Mouse (Mus musculus) ovary, postnatal 10 days (tissue): ENCODE results near the gene Klhl35.
A peak's percentile ranks its signal among the peaks of the same experiment; 100 is the strongest.

Experiments
- DNase-seq: peaks from one replicate; pipeline ENCODE4 v3.0.0; 2022; ENCODE audit warnings: low spot score

Gene Klhl35

DNA sequence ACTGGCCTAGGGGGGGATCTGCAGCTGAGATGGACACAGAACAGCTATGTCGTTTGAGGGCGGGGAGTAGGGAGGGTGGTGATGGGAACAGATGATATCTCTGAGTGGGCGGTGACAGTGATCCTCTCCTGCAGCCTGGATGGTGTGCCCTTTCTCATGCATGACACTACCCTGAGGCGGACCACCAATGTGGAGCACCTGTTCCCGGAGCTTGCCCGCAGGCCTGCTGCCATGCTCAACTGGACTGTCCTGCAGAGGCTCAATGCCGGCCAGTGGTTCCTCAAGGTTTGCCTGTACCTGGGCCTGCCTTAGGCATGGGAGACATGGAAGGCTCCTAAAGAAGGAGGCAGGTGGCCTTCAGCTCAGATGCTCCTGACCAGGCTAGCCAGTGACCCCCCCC is 12.9 kb upstream of the Klhl35 start:
- DNase-seq, result no peak

DNA sequence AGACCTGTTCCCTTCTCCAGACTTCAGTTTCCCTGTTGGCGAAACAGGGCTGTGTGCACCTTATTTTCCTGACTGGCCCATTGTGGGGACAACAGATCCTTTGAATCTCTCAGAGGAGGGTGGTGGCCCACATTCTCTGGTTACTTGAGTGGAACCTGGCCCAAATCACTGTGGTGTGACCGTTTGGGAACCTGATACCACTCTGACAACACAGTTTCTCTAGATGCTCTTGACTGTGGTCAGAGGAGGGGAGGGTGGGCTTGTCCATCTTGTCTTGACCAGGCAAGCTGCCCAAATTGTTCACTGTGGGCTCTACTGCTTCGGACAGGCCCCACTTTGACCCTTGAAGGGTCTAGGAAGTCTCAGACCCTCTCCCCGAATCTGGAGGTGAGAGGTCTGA is 11.8 kb upstream of the Klhl35 start:
- no peak for DNase-seq

DNA sequence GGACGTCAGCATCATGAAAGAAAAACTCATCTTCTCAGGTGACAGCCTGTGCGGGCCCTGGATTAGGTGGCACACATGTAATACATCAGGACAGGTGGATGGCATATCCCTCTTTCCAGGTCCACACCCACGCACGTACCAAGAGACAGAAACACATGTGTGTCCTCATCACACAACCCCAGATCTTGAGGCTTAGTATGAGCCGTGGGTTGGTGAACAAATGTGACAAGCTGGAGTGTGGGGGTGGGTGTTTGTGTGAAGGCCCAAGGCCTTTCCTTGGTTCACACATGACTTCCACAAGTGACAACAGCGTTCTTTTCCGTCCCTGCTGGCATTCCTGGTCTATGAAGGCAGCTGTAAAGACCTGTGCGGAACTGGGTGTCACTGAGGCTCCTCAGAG is 7.0 kb upstream of the Klhl35 start:
- no peak for DNase-seq

DNA sequence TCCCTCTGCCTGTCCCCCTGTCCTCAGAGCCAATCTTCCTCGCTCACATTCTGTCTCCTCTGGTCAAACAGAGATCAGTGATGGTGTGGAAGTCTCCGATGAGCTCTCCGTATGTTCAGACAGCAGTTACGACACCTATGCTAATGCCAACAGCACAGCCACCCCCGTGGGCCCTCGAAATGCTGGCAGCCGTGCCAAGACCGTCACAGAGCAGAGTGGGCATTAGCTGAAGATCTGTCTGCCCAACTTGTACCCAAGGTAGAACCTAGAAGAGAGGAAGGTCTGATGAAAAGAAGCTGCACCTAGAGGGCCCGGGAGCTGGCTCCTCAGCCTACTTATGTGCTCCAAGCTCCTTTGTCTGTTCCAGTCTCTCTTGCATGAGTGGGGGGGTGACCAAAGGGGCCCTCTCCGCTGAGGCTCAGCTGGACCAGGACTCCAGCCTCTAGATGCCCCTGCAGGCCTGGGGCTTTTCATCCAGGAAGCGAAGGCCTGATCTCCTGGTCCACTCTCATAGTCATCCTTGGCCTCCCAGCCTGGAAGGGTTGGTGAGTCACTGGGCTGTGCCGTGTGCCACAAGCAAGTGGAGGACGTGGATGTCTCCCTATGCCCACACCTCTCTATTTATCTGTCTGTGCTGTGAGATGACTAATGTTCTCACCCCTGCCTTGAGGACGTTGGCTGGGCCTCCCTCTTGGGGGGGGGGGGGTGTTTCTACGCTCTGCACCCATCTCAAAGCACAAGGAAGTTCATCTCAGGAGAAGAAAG is 5.7 kb upstream of the Klhl35 start:
- DNase-seq, result no peak

DNA sequence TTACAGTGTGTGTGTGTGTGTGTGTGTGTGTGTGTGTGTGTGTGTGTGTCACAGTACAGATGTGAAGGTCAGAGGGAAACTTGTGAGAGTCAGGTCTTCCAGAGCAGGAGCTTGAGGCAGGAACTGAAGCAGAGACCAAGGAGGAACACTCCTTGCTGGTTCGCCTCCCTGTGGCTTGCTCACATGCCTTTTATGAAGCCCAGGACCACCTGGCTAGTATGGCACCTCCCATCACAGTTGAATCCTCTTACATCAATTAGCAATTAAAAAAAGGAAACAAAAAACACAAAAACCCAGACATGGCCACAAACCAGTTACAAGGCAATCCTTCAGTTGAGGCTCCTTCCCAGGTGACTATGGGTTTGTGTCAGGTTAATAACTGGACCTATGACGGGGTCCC is 2.7 kb upstream of the Klhl35 start:
- DNase-seq, result no peak

DNA sequence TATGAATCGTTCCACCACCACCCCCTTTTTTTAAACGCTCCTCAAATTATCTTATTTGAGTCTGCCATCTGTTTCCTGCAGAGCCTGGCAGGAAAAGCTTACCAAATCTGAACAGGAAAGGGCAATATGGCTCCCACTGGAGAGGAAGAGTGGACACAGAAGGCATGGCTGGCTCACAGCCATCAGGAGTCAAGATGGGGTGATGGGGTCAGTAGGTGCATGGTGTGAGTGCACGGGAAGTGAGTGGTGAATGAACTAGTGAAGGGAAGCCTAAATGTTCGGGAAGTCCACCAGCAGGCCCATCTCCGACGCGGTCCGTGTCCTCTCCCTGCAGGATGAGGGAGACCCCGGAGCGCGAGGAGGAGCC is 2.1 kb downstream of the Klhl35 start:
- no peak for DNase-seq

DNA sequence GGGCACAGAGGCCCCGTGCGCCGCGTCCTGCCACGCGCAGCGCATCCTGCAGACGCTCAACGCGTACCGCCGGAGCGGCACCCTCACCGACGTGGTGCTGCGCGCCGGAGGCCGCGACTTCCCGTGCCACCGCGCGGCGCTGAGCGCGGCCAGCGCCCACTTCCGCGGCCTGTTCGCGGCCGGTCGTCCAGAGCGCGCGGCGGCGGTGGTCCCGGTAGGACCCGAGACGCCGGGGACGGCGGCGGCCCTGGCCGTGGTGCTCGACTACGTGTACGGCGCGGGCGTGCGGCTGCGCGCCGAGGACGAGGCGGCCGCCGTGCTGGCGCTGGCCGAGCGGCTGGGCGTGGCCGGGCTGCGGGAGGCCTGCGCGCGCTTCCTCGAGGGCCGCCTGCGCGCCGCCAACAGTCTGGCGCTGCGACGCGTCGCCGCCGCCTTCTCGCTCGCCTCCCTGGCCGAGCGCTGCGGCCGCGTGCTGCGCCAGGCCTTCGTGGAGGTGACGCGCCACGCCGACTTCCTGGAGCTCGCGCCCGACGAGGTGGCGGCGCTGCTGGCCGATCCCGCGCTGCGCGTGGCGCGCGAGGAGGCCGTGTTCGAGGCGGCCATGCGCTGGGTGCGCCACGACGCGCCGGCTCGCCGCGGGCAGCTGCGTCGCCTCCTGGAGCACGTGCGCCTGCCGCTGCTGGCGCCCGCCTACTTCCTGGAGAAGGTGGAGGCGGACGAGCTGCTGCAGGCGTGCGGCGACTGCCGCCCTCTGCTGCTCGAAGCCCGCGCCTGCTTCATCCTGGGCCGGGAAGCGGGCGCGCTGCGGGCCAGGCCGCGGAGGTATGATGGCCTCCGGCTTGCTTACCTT is 2.7 kb downstream of the Klhl35 start:
- DNase-seq, result peak; percentile 45

DNA sequence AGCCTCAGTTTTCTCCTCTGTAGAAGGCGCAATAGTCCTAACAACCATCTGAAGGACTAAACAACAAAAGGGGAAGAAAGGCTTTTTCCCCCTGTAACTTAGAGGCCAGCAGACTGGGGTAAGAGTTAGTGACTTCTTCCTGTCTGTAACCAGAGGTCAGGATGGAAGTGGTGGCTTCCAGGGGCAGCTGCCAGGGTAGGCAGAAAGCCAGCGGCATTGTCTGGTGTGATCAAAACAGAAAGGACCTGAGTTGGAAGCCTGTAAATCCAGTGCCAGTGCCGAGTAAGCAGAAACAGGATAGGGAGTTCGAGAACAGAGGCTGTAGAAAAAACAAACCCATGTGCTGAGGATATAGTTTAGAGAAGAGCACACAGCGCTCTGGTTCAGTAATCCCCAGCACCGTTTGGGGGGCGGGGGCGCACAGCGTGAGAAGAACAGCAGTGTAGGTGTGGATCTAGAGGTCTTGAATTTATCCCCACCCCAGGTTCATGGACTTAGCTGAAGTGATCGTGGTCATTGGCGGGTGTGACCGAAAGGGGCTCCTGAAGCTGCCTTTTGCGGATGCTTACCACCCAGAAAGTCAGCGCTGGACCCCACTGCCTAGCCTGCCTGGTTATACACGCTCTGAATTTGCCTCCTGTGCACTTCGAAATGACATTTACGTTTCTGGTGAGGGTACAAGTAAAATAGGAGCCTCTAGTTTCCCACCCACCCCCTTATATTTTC is 4.0 kb downstream of the Klhl35 start:
- DNase-seq, result no peak

DNA sequence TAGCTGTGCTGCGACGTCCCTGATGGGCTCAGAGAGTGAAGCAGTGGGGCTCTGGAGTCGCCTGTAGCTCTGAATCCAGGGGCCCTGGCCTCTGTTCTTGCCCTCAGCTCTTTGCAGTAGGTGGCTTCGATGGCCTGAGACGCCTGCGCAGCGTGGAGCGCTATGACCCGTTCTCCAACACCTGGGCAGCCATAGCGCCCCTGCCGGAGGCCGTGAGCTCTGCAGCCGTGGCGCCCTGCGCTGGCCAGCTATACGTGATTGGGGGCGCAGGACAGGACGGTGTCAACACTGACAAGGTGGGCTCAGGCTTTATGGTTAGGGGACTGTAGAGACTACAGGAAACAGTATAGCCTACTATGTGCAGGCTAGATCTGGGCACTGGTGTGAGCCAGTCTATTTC is 5.8 kb downstream of the Klhl35 start:
- no peak for DNase-seq

DNA sequence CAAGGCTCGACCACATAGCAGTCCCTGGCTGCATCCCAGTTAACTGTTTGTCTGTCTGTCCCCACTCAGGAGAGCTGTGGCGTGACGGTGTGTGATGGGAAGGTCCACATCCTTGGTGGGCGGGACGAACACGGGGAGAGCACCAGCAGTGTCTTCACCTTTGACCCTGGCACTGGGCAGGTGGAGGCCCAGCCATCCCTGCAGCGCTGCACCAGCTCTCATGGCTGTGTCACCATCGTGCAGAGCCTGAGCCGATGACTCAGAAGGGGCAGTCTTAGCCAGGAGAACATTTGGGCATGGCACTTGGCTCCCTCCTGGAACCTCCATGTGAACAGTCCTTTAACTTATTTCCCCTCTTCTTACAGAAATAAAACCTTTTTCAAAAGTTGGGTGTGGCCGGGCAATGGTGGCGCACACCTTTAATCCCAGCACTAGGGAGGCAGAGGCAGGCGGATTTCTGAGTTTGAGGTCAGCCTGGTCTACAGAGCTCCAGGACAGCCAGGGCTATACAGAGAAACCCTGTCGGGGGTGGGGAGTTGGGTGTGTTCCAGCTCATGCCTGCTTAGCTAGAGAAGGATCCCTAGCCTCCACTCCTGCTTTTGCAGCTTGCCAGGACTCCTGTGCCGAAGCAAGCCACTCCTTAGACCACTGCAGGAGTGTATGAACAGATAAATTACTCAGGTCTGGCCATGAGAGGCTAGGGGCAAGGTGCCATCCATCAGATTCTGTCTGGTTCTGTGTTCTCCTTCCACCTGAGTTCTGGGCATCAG is 8.0 kb downstream of the Klhl35 start:
- no peak for DNase-seq

DNA sequence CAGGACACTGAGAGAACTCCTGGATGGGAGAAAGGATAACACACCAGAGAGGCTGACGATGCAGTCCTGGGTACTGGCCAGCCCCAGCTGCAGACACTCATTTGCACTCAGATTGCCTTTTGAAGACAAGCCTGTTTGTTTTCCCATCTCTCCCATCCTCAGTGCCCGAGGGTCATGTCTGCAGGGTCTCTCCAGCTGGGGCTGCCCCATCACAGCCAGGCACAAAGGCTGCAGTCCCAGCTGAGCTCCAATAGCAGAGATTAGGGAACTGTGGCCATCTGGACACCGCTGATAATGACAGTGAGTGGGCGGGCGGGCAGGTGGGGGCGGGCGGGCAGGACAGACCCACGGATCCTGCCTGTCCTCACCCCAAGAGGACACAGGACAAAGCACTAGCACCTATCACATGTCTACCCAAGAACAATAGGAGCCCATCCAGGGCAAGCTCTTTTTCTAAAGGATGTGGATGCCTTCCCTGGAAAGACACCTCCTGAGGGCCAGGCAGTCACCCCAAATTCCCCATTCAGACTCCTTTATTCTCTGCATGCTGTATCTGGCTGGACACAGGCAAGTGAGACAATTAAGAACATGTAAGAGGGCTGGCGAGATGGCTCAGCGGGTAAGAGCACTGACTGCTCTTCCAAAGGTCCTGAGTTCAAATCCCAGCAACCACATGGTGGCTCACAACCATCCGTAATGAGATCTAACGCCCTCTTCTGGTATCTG is 9.2 kb downstream of the Klhl35 start:
- no peak for DNase-seq

DNA sequence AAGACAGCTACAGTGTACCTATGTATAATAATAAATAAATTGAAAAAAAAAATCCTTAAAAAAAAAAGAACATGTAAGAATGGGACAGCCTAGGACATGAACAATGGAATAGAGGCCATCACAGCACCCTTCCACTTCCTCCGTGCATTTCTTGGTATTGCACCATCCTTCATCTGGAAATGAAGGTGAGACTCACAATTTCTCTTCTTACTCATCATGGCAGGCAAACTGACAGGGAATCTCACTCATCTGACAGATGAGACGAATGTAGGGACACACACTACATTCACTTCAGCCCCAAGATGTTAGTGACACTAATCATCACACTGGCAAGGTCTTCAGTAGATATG is 9.7 kb downstream of the Klhl35 start:
- no peak for DNase-seq

DNA sequence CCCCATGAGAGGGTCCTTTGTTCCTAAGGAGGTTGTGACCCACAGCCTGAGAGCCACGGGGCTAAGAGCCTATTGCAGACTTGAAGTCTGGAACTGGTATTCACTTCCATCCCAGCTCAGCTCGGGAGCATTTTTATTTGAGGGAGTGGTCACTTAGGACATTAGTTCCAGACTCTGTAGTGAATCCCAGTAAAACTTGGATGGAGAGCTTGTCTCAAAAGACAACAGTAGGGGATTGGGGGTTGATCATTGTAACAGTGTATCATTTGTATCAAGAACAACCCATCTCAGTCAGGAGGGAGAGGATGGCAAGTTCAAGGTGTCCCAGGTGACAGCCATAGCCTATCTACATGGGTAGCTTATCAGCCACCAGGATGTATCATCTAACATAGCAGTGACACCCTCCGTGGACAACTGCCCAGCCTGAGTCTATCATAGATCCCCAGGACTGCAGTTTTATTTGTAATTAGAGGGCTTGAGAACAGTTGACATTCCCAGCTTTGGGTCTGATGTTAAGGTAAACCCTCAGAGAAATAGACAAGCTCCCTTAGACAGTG is 10.8 kb downstream of the Klhl35 start:
- no peak for DNase-seq

DNA sequence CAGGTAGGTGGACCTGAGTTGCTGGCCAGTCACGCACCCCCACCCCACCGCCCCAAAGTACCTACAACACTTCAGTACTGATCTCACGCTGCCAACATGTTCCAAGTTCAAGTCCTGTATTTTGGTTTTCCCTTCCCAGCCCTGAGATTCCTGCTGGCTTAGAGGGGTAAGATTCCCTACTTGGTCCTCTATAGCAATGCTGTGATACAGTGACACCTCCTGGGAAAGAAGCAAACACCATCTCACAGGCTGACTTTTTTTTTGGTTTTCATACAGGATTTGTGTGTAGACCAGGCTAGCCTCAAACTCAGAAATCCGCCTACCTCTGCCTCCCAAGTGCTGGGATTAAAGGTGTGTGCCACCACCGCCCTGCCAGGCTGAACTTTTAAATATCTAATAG is 11.4 kb downstream of the Klhl35 start:
- DNase-seq, result no peak

DNA sequence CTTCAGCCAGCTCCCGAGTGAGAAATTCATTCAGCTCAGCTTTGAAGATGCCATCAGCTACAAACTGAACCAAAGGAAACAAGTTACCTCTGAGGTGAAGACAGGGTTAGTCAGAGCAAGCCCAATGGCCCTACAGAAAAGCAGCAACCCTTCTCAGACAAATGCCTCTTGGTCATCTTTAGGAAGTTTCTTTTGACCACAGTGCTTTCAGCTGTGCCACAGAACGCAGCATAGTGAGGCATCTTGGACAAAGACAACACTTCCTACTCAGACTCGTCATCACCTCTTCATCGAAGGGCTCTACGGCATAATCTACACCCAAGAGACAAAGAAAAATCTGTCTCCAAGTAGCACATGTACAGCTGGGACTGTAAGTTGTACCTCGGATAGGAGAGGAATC is 16.8 kb downstream of the Klhl35 start:
- DNase-seq, result no peak

DNA sequence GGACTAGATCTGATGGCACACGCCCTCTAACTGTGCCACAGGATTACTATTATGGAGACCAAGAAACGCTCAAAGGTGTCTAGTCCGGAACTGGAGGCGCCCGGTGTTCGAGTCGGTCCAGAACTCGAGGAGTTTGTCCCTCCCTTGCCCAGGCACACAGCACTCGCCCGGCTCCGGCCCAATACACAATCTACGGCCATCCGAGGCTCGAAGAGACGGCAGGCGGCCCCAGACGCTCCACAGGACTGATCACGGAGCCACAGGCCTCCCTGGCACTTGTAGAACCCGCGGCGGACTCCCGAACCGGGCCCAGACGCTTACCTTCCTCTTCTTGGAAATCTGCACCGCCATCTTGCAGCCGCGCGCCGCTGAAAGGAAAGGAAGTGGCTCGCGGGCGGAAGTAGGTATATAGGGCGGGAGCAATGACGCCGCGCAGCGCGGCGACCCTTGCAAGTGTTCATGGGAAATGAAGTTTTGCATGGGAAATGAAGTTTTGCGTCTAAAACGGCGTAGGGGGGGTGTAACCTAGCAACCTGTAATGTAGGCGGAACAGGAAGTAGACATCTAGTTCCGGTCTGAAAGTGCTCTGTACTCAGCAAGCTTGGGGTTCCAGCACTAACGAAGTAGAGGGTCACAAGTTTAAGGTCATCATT is 17.6 kb downstream of the Klhl35 start, which contains the start of gene Rps3:
Gene Rps3 (minus strand): TSS at position 468 of the 653 bp plus-strand sequence.
- peak; percentile 86 for DNase-seq

DNA sequence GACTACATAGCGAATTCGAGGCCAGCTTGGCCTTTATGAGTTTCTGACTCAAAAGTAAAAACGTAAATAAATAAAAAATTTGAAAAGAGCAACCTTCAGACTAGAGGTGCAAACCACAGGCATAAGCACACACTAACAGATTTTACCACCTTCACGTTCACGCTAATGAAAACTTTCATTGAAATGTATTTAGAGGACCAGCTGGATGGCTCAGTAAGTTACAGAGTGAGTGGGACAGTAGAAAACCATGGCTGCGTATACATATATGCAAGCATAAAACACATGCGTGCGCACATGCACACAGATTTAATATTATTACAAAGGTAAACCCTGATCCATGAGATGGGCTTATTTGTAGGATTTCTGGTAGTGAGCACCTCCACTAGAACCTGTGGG is 18.1 kb downstream of the Klhl35 start:
- DNase-seq, result no peak

DNA sequence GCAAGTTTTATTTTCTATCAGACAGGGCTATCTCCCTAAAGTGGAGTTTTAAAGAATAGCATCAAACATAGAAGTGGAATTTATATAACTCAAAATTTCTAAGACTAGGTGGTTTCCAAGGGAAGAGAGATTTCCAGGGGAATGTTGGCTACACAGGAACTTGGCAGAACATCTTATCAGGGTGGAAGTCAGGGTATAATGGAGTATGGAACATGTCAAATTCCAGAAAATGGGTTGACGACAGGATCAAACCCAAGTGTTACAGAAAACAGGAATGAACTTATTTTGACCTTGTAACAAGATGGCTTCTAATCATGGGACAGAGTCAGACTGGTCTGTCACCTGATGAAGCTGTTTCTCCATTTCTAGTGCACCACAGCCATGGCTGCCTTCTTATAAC is 18.9 kb downstream of the Klhl35 start:
- DNase-seq, result no peak

DNA sequence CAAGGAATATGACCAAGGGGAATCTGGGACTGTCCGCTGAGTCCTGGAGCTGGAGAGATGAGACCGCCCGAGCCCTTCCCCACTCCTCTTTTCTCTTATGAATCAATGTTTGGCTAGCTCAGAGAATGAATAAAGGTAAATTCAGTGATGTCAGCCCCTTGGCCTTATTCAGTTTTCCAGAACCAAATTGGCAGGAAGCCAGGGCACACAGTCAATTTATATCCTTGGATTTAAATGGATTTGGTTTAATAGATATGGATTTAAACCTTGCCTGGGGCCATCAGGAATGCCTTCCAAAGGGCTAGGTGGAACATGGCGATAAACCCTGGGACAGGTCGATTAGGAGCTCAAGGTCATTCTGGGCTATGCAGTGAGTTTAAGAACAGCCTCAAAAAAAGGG is 23.9 kb downstream of the Klhl35 start:
- no peak for DNase-seq

DNA sequence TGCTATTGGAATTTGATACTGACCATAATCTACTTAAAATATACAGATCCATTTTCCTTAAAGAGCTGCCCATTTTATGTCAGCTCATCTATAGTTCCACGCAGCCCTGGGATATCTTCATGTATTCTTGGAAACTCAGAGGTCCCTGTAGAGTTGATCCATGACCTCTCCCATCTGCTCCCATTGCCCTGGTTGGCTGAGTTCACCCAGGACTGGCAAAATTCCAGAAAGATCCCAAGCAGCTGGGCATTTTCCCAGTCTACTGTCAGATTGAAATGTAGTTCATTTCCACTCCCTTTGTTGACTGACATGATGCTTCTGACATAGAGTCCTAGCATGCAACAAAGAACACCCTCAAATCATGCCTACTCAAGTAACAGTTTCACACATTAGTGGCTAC is 33.3 kb downstream of the Klhl35 start:
- no peak for DNase-seq

DNA sequence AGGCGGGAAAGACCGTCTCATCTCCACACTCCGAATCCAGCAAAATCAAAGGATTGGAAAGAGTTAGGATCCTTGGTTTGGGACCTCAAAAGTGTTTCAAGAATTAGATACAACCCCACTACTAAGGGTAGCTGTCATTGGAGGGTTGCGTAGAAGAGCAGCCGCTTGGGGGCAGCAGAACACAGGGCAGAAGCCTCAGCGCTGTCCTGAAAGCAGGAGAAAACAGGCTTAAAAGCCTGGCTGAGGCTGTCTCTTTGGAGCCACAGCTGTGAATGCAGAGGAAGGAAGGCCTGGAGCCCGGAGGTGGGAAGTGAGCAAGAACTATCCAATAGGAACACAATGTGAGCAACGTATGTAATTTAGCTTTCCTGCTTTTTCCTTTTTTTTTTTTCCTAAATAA is 34.4 kb downstream of the Klhl35 start:
- peak; percentile 41 for DNase-seq
